Mouse (Mus musculus) CD4-positive helper T cell, adult 2 months (primary cell): Measurements from ENCODE around the gene Arhgap15.

Experiments
- DNase-seq: peaks from one replicate; pipeline ENCODE4 v3.0.0-alpha.2; 2012; ENCODE audit warnings: low read depth, missing footprints, low spot score

The Arhgap15 gene

GRCm38 (mm10) chr2:44165789-44166188, 417.2 kb downstream of the Arhgap15 start:
- no peak for DNase-seq

- peak; percentile 37 for DNase-seq
Measured at GRCm38 (mm10) chr2:44166716-44167115, 418.1 kb downstream of the Arhgap15 start.

- DNase-seq = no peak
Measured at GRCm38 (mm10) chr2:44184476-44184875, 435.9 kb downstream of the Arhgap15 start.

GRCm38 (mm10) chr2:44190749-44191148, 442.1 kb downstream of the Arhgap15 start:
- DNase-seq = no peak

GRCm38 (mm10) chr2:44192058-44192457, 443.4 kb downstream of the Arhgap15 start:
- DNase-seq = no peak

GRCm38 (mm10) chr2:44215506-44215905, 466.9 kb downstream of the Arhgap15 start:
- no peak for DNase-seq

GRCm38 (mm10) chr2:44217811-44218210, 469.2 kb downstream of the Arhgap15 start:
- no peak for DNase-seq

GRCm38 (mm10) chr2:44218317-44218716, 469.7 kb downstream of the Arhgap15 start:
- no peak for DNase-seq

- DNase-seq = no peak
Measured at GRCm38 (mm10) chr2:44221686-44222085, 473.1 kb downstream of the Arhgap15 start.

- no peak for DNase-seq
Measured at GRCm38 (mm10) chr2:44222176-44222753, 473.6 kb downstream of the Arhgap15 start.

- DNase-seq = no peak
Measured at GRCm38 (mm10) chr2:44234856-44235255, 486.2 kb downstream of the Arhgap15 start.

GRCm38 (mm10) chr2:44241657-44242454, 493.2 kb downstream of the Arhgap15 start:
- no peak for DNase-seq

GRCm38 (mm10) chr2:44242628-44243255, 494.1 kb downstream of the Arhgap15 start:
- no peak for DNase-seq

GRCm38 (mm10) chr2:44255343-44255742, 506.7 kb downstream of the Arhgap15 start:
- no peak for DNase-seq

- DNase-seq = no peak
Measured at GRCm38 (mm10) chr2:44257946-44258345, 509.3 kb downstream of the Arhgap15 start.

- DNase-seq = no peak
Measured at GRCm38 (mm10) chr2:44271455-44272346, 523.1 kb downstream of the Arhgap15 start.

GRCm38 (mm10) chr2:44272606-44273005, 524.0 kb downstream of the Arhgap15 start:
- no peak for DNase-seq

GRCm38 (mm10) chr2:44274425-44274824, 525.8 kb downstream of the Arhgap15 start:
- no peak for DNase-seq

- DNase-seq = no peak
Measured at GRCm38 (mm10) chr2:44286181-44286719, 537.6 kb downstream of the Arhgap15 start.

GRCm38 (mm10) chr2:44299156-44299555, 550.5 kb downstream of the Arhgap15 start:
- DNase-seq = no peak

- no peak for DNase-seq
Measured at GRCm38 (mm10) chr2:44299909-44300308, 551.3 kb downstream of the Arhgap15 start.
